24 mouse cellular contexts compared by ENCODE assay signal in genomic region chr6:29081826-29082363, GRCm38 (mm10). TPM values are rescaled to one million over a fixed set of nuclear protein-coding genes. Genes with fewer than 3 reads are reported as not detected.
"Had no signal": no experiment of that assay in that cellular context is flagged by ENCODE, and none has a peak within 500 bp of the region (broad histone marks: within the 10 kb centered on the region; RNA-seq: fewer than 3 reads in every experiment).

No protein-coding gene starts in this region.

- ATAC-seq: midbrain, embryonic 16.5 days had no signal

- H3K4me2 ChIP-seq: lung, embryonic 14.5 days; midbrain, embryonic 12.5 days; neural tube, embryonic 13.5 days; neural tube, embryonic 15.5 days; stomach, embryonic 15.5 days had no signal

- H3K9ac ChIP-seq: lung, embryonic 14.5 days; midbrain, embryonic 12.5 days; neural tube, embryonic 13.5 days; neural tube, embryonic 15.5 days; stomach, embryonic 15.5 days had no signal

- H3K4me3 ChIP-seq: midbrain, embryonic 10.5 days; midbrain, embryonic 12.5 days; myocyte; neural tube, embryonic 13.5 days; neural tube, embryonic 15.5 days; stomach, embryonic 15.5 days had no signal

- DNase-seq: lung, adult 18-20 months; lung, embryonic 14.5 days; lung, postnatal 10 days; lung, postnatal 4 days; midbrain, embryonic 14.5 days; retina, postnatal 1 day; right cerebral cortex, adult 18-20 months; right cerebral cortex, postnatal 25 days; right cerebral cortex, postnatal 4 days; thymus, adult 2 months; thymus, postnatal 25 days; thymus, postnatal 4 days had no signal

- H3K4me1 ChIP-seq: midbrain, embryonic 12.5 days had no signal

- H3K27ac ChIP-seq: midbrain, embryonic 10.5 days; midbrain, embryonic 12.5 days; neural tube, embryonic 13.5 days; neural tube, embryonic 15.5 days; stomach, embryonic 15.5 days; stomach, postnatal 0 days had no signal

- H3K9me3 ChIP-seq: midbrain, embryonic 10.5 days; midbrain, embryonic 12.5 days; neural tube, embryonic 13.5 days; neural tube, embryonic 15.5 days; stomach, embryonic 15.5 days had no signal

- H3K27me3 ChIP-seq: midbrain, embryonic 12.5 days; neural tube, embryonic 13.5 days; neural tube, embryonic 15.5 days; stomach, embryonic 15.5 days had no signal

- H3K36me3 ChIP-seq: midbrain, embryonic 10.5 days; midbrain, embryonic 12.5 days; neural tube, embryonic 13.5 days; neural tube, embryonic 15.5 days; stomach, embryonic 15.5 days had no signal

RNA-seq across cellular contexts. Expression of gene Lep, which starts 21.9 kb away (rescaled TPM):
- total RNA-seq: megakaryocyte, adult 5-6 weeks; megakaryocyte-erythroid progenitor cell, adult 5-6 weeks had no signal
- polyA plus RNA-seq: lung, embryonic 14.5 days; lung, embryonic 16.5 days; midbrain, embryonic 10.5 days; midbrain, embryonic 12.5 days; midbrain, embryonic 14.5 days; midbrain, embryonic 16.5 days; myocyte; neural tube, embryonic 11.5 days; neural tube, embryonic 13.5 days; neural tube, embryonic 15.5 days; stomach, embryonic 15.5 days; stomach, postnatal 0 days had no signal
